Mouse (Mus musculus): ENCODE data around the gene Ptprq. TPM values are rescaled to one million over a fixed set of nuclear protein-coding genes. Genes with fewer than 3 reads are reported as not detected.

Ptprq gene
- polyA plus RNA-seq, 1 experiment from 2014 or later = 0.14 TPM

DNA sequence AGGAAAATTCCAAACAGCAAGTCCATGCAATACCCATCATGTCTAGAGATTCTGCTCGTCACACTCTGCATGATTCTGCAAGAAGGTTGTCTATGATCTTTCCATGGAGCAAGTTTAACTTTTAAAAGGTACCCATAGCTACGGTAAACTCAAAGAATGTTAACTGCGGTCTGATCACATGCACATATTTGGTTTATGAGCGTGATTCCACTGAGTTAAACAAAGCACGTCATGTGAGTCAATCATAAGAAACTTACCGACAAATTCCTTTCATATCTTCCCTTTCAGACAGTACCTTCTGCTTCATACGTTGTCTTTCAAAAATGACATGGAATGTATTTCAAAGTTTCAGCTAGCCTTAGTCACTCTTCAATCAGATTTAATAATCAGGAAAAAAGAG is 217.7 kb downstream of the Ptprq start:
- no peak overlapping the region for H3K4me3 ChIP-seq
- no peaks in the 10 kb centered on the region for H3K36me3 ChIP-seq
- ATAC-seq (ENCODE audit: low FRiP score, low read depth) = no peak
- 91% methylated on average over 7 of the region's 7 CpGs for WGBS
- no peaks in the 10 kb centered on the region for H3K27me3 ChIP-seq (replicated peaks)
- no peak overlapping the region for H3K4me2 ChIP-seq (replicated peaks)
- H3K27ac ChIP-seq = no peak overlapping the region
- H3K9ac ChIP-seq = no peak overlapping the region
- H3K9me3 ChIP-seq = no peaks in the 10 kb centered on the region
- no peaks in the 10 kb centered on the region for H3K4me1 ChIP-seq

DNA sequence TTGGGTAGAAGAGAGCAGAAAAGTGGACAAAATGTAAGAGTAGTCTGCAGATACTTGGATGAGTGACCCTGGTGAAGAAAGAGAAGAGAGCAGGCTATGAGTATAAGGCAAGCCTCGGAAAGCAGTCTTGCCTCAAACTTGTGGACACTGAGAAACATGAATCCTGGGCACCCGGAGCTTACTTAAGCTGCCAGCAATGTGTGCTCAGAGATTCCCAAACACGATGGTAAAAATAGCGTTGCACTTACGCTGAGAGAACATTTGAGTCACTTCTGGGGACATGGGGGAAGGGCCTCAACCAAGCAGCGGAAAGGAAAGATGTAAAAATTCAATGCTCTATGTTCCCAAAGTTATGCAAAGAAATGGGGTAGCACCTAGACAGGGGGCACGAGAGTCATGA is 220.2 kb downstream of the Ptprq start:
- H3K4me1 ChIP-seq = no peaks in the 10 kb centered on the region
- H3K4me3 ChIP-seq = no peak overlapping the region
- no peak overlapping the region for H3K9ac ChIP-seq
- no peak overlapping the region for H3K27ac ChIP-seq
- 83% methylated on average over 7 of the region's 7 CpGs for WGBS
- no peak for ATAC-seq (ENCODE audit: low FRiP score, low read depth)
- H3K4me2 ChIP-seq (replicated peaks) = no peak overlapping the region
- H3K36me3 ChIP-seq = no peaks in the 10 kb centered on the region
- no peaks in the 10 kb centered on the region for H3K9me3 ChIP-seq
- H3K27me3 ChIP-seq (replicated peaks) = no peaks in the 10 kb centered on the region

DNA sequence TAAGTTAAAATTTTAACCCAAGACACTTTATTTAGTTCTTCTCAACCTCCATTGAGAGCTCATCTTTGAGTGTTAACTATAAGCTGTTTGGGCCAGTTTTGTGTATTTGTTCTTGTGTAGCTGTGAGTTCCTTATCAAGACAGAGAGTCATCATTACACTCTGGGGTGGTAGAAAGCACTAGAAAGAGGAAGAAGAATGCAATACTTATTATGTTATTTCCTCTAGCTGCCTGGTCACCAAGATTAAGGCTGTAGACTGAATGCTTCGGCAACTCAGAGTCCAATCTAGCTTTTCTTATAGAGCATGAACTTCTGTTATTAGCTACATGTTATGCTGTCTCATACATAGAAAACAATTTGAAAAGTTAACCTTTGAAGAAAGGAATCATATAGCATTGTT is 223.4 kb downstream of the Ptprq start:
- Histone ChIP-seq H3K4me2 (replicated peaks) (no peak overlapping the region), H3K4me1 (0 out of 2 replicates have a peak, but pooled peaks cover 3% of the 10 kb centered on the region), H3K36me3 (no peaks in the 10 kb centered on the region), H3K9ac (no peak overlapping the region), H3K27me3 (replicated peaks) (no peaks in the 10 kb centered on the region), H3K4me3 (no peak overlapping the region), H3K9me3 (no peaks in the 10 kb centered on the region), H3K27ac (no peak overlapping the region)
- WGBS = 87% methylated on average over 1 of the region's 1 CpGs
- ATAC-seq (ENCODE audit: low FRiP score, low read depth) = no peak

DNA sequence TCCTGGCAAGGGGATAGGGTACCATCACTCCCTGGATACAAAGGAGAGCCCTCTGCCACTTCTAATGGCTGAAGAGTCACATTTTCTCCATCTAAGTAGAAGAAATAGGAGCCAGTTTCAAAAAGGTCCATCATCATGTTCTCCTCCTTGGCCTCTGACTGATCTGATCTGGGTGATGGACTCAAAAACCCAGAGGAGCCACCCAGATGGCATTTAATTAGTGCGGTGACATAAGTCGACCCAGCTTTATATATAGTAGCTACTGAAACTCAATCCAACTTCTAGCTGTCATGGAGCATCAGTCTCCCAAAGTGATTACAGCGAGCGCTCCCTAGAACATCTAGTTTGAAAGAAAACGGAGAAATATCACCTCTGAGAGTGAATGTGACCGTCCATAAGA is 225.3 kb downstream of the Ptprq start, which contains the start of gene Myf6:
Gene Myf6 (minus strand): TSS at position 170 of the 400 bp plus-strand sequence.
- 87% methylated on average over 6 of the region's 6 CpGs for WGBS
- Histone ChIP-seq H3K27ac (no peak within 1 kb of the TSS), H3K4me1 (0 out of 2 replicates have a peak, but pooled peaks cover 3% of the 10 kb centered on the region), H3K36me3 (no peaks in the 10 kb centered on the region), H3K9ac (no peak within 1 kb of the TSS), H3K4me2 (replicated peaks) (peak within 1 kb of the TSS; percentile 48), H3K4me3 (no peak within 1 kb of the TSS), H3K9me3 (no peaks in the 10 kb centered on the region), H3K27me3 (replicated peaks) (no peaks in the 10 kb centered on the region)
- no peak for ATAC-seq (ENCODE audit: low FRiP score, low read depth)

DNA sequence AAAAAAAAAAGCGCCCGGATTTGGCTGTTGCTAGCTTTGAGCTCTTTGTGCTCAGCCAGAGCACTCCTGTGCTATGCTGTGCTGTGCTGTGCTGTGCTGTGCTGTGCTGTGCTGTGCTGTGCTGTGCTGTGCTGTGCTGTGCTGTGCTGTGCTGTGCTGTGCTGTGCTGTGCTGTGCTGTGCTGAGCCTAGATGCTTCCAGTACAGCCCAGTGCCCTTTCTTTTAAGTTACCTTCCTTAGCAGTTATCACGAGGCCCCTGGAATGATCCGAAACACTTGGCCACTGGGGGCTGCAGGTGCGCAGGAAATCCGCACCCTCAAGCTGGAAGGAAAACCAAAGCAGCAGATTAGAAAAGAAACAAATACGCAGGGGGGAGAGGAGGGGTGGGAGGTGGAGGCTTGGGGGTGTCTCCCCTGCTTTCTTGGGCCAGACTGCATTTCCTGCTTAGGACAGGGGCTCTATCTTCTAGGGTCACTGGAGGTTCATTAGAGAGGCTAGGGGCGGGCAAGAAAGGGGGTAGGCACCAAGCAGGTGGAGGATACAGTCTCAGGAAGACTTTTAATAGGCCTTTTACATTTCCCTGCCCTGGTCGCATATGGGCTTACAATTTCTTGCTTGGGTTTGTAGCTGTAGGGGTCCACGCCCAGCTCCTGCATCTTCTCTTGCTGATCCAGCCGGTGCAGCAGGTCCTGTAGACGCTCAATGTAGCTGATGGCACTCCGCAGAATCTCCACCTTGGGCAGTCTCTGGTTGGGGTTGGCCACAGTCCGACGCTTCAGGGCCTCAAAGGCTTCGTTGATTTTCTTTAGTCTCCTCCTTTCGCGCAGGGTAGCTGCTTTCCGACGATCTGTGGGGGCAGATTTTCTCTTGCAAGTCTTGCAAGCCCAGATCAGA is 226.0 kb downstream of the Ptprq start:
- ATAC-seq (ENCODE audit: low FRiP score, low read depth) = peak; percentile 82
- Histone ChIP-seq H3K36me3 (no peaks in the 10 kb centered on the region), H3K27me3 (replicated peaks) (no peaks in the 10 kb centered on the region), H3K9me3 (no peaks in the 10 kb centered on the region), H3K4me2 (replicated peaks) (peak overlapping the region; percentile 48), H3K9ac (no peak overlapping the region), H3K4me1 (0 out of 2 replicates have a peak, but pooled peaks cover 3% of the 10 kb centered on the region), H3K4me3 (no peak overlapping the region), H3K27ac (no peak overlapping the region)
- WGBS = 50% methylated on average over 20 of the region's 20 CpGs

DNA sequence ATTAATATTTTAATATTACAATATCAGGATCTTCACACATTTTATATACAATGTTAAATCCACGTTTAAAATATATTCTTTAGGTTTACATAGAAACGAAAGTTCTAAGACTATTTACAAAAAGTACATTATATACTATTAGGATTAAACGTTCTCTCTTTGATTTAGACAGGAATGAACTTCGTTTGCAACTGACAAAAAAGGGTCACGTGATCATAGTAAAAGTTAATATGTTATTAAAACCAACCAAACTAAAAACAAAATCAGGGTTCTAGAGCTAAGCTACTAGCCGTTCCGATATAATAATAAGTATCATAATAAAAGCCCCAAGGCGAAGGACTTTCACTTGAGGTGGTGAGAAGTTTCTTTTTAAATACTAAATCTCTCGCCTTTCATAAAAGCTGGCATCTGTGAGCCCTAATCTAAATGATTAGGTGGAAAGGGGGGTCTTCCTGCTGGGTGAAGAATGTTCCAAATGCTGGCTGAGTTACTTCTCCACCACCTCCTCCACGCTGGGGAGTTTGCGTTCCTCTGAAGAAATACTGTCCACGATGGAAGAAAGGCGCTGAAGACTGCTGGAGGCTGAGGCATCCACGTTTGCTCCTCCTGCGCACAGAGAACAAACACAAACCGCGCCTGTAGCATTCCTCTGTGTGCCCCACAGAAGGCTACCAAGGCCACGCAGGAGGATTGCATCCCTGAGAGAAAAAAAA is 226.8 kb downstream of the Ptprq start:
- no peaks in the 10 kb centered on the region for H3K9me3 ChIP-seq
- H3K4me3 ChIP-seq = no peak overlapping the region
- WGBS = 49% methylated on average over 18 of the region's 18 CpGs
- peak; percentile 35; the same call in 1 of the 2 replicates for ATAC-seq (ENCODE audit: low FRiP score, low read depth)
- no peak overlapping the region for H3K9ac ChIP-seq
- peak overlapping the region; percentile 48 for H3K4me2 ChIP-seq (replicated peaks)
- H3K27me3 ChIP-seq (replicated peaks) = no peaks in the 10 kb centered on the region
- H3K36me3 ChIP-seq = no peaks in the 10 kb centered on the region
- 0 out of 2 replicates have a peak, but pooled peaks cover 9% of the 10 kb centered on the region for H3K4me1 ChIP-seq
- no peak overlapping the region for H3K27ac ChIP-seq

DNA sequence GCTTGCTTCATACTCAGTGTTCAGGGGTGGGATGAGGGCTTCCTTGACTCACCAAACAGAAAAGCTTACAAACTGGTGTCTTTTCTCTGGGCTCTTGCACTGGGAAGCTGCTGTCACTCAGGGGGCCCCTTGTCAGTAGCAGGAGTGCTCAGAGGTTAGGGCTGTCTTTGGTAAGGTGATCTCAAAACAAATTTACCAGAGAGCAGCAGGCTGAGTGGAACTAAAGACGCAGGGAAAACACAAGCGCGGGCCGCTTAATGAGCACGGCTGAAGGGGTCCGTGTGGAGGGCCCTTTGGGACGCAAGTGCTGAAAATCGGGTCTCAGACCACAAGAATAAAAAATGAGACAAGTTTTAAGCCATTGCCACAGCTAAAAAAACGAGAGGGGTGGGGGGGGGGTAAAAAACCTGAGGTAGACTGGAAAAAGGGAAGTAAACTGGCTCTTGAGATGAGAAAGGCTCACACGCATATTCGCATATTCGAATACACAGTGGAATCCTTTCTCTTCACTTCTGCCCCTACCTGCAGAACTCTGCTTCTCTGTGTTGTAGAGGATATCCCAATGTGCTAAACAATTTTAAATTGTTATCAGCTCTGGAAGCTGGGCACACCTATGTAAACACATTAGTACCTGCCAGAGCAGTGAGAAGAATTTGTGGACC is 231.1 kb downstream of the Ptprq start:
- H3K9ac ChIP-seq = no peak overlapping the region
- no peak overlapping the region for H3K4me3 ChIP-seq
- 0 out of 2 replicates have a peak, but pooled peaks cover 4% of the 10 kb centered on the region for H3K27me3 ChIP-seq (replicated peaks)
- no peak overlapping the region for H3K4me2 ChIP-seq (replicated peaks)
- H3K9me3 ChIP-seq = no peaks in the 10 kb centered on the region
- 0 out of 2 replicates have a peak, but pooled peaks cover 7% of the 10 kb centered on the region for H3K4me1 ChIP-seq
- 34% methylated on average over 12 of the region's 12 CpGs for WGBS
- no peak for ATAC-seq (ENCODE audit: low FRiP score, low read depth)
- no peaks in the 10 kb centered on the region for H3K36me3 ChIP-seq
- H3K27ac ChIP-seq = no peak overlapping the region

DNA sequence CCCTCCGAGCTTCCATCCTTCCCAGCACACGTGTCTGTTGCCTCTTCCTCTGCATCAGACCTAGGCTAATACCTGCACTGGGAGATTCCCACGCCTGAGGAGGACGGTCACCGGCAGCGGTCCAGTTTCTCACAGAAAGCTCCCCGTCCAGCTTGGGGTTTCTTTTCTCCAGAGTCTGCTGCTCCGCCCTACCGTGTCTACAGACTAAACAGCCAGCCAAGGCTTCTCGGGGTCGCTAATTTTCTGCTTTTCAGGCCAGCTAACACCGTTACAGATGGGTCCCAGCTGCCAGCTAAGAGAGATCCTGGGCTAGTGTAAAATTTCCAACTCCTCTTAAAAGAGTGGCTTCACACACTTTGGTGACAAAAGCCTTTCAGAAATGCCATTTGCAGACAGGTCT is 233.1 kb downstream of the Ptprq start:
- no peak for ATAC-seq (ENCODE audit: low FRiP score, low read depth)
- no peaks in the 10 kb centered on the region for H3K36me3 ChIP-seq
- H3K27ac ChIP-seq = no peak overlapping the region
- H3K4me1 ChIP-seq = 0 out of 2 replicates have a peak, but pooled peaks cover 5% of the 10 kb centered on the region
- no peak overlapping the region; the same call in 1 of the 2 replicates for H3K4me2 ChIP-seq (replicated peaks)
- no peaks in the 10 kb centered on the region for H3K9me3 ChIP-seq
- 0 out of 2 replicates have a peak, but pooled peaks cover 4% of the 10 kb centered on the region for H3K27me3 ChIP-seq (replicated peaks)
- WGBS = 49% methylated on average over 12 of the region's 12 CpGs
- no peak overlapping the region for H3K9ac ChIP-seq
- no peak overlapping the region for H3K4me3 ChIP-seq

DNA sequence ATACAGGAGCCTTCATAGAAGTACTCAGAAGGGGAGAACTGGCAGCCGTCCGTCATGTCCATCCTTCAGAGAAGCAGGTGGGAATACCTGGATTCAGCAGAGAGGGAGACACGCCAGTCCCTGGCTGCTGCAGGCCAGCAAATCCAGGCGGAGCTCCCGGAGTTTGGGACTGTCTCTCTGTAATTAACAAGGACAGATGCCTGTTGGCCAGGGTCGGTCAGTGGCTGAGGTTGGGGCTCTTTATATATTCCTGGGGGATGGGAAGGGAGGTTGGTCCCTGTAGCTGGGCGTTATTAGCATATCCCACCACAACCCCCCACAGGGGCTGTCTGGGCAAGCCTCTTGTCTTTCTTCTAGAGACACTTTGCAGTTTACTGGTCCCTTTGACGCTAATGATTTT is 234.0 kb downstream of the Ptprq start, which contains the start of gene Myf5:
Gene Myf5 (minus strand): TSS at position 265 of the 400 bp plus-strand sequence.
- no peak within 1 kb of the TSS for H3K9ac ChIP-seq
- no peaks in the 10 kb centered on the region for H3K9me3 ChIP-seq
- H3K27me3 ChIP-seq (replicated peaks) = 0 out of 2 replicates have a peak, but pooled peaks cover 4% of the 10 kb centered on the region
- no peaks in the 10 kb centered on the region for H3K36me3 ChIP-seq
- H3K4me3 ChIP-seq = no peak within 1 kb of the TSS
- no peak within 1 kb of the TSS; the same call in 1 of the 2 replicates for H3K4me2 ChIP-seq (replicated peaks)
- ATAC-seq (ENCODE audit: low FRiP score, low read depth) = no peak
- 0 out of 2 replicates have a peak, but pooled peaks cover 5% of the 10 kb centered on the region for H3K4me1 ChIP-seq
- H3K27ac ChIP-seq = no peak within 1 kb of the TSS
- WGBS = 36% methylated on average over 8 of the region's 8 CpGs

DNA sequence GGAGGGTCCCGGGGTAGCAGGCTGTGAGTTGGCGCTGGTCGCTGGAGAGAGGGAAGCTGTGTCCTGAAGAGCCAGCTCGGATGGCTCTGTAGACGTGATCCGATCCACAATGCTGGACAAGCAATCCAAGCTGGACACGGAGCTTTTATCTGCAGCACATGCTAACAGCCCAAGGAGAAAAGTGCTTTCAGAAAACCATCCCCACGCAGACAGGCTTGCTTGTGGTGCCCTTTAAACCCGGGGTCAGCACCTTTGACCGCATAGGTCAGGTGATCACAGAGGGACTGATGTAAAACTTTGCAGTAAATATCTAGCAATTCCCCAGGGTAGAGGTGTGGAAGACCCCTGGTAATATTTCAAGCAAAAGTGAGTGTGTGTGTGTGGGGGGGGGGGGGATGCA is 235.8 kb downstream of the Ptprq start:
- H3K4me1 ChIP-seq = 0 out of 2 replicates have a peak, but pooled peaks cover 5% of the 10 kb centered on the region
- WGBS = 64% methylated on average over 10 of the region's 10 CpGs
- no peak overlapping the region for H3K4me3 ChIP-seq
- ATAC-seq (ENCODE audit: low FRiP score, low read depth) = no peak
- no peaks in the 10 kb centered on the region for H3K36me3 ChIP-seq
- no peaks in the 10 kb centered on the region for H3K9me3 ChIP-seq
- H3K27ac ChIP-seq = no peak overlapping the region
- no peak overlapping the region for H3K9ac ChIP-seq
- H3K27me3 ChIP-seq (replicated peaks) = 0 out of 2 replicates have a peak, but pooled peaks cover 4% of the 10 kb centered on the region
- 0 out of 2 replicates have a peak overlapping the region, but pooled peaks have one; percentile 6 for H3K4me2 ChIP-seq (replicated peaks)

DNA sequence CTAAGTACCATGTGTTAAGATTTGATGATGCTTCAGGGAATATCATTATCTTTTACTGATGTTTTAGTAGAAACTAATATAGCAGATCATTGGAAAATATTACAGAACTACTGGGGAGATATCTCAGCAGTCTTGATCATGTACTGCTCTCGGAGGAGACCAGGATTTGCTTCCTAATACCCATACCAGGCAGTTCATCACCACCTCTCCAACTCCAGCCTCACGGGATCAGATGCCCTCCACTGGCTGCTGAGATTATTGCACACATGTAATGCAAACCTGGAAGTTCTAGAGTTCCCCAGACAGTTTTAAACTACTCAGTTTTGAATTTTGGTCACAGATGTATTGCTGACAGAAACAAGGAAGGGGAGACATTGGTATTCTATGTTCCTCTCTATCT is 246.4 kb downstream of the Ptprq start:
- no peak for ATAC-seq (ENCODE audit: low FRiP score, low read depth)
- Histone ChIP-seq H3K9me3 (no peaks in the 10 kb centered on the region), H3K27ac (no peak overlapping the region), H3K4me3 (no peak overlapping the region), H3K27me3 (replicated peaks) (no peaks in the 10 kb centered on the region), H3K4me2 (replicated peaks) (no peak overlapping the region), H3K9ac (no peak overlapping the region), H3K36me3 (no peaks in the 10 kb centered on the region), H3K4me1 (no peaks in the 10 kb centered on the region; the same call in 1 of the 2 replicates)
- WGBS = 55% methylated on average over 2 of the region's 2 CpGs

Measured in neural tube, embryonic 12.5 days (tissue).